In the genomic region with DNA sequence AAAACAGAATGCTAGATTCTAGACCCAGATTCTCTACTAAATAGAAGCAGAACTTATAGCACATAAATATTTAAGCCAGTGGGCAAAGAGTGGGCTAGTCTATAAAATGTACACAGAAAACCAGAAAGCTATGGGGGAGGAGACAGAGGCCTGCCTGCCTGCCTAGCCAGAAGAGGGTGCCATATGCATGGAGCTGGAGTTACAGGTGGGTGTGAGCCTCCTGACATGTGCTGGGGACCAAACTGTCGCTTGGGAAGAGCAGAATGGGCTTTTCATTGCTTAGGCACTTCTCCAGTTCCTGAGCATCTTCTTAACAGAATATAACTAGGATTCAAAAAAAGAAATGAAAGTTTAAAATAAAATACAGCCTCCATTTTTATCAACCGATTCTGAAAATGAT, we compare ENCODE assay signal across 20 mouse cellular contexts.
DNase-seq lines count a peak whose midpoint lies in the region; ATAC-seq and TF ChIP-seq lines count a peak whose summit lies in the region.
"Had no signal": no experiment of that assay in that cellular context is flagged by ENCODE, and none has a peak within 500 bp of the region (broad histone marks: within the 10 kb centered on the region; RNA-seq: fewer than 3 reads in every experiment).

No protein-coding gene starts in this region.

- intact Hi-C loops in left cerebral cortex, postnatal 14 days (cut with DNase I), result loop anchor here (5.0 kb wide), 1 partner anchor 128 kb away; no protein-coding TSS in a partner anchor

- no peak overlapping the region for H3K9ac ChIP-seq in kidney, postnatal 0 days (ENCODE audit: low read depth, low read length)
- H3K9ac ChIP-seq in kidney, embryonic 16.5 days (replicated peaks; ENCODE audit: low read length), result no peak overlapping the region
- H3K9ac ChIP-seq: heart, embryonic 13.5 days; liver, embryonic 13.5 days; midbrain, embryonic 12.5 days had no signal

- H3K4me2 ChIP-seq in kidney, postnatal 0 days (ENCODE audit: low read length), result no peak overlapping the region
- no peak overlapping the region for H3K4me2 ChIP-seq in kidney, embryonic 16.5 days (replicated peaks; ENCODE audit: low read depth, low read length)
- H3K4me2 ChIP-seq: heart, embryonic 13.5 days; liver, embryonic 13.5 days; midbrain, embryonic 12.5 days had no signal

- no peak for DNase-seq in kidney, postnatal 0 days (ENCODE audit: low spot score)
- DNase-seq in right cerebral cortex, adult 18-20 months, result peak; percentile 28
- no peak for DNase-seq in right cerebral cortex, postnatal 4 days
- peak; percentile 41 to 73 for DNase-seq in left cerebral cortex, postnatal 14 days (ENCODE audit: low spot score in 2 of 2)
- no peak for DNase-seq in adrenal gland, adult 8-10 months
- DNase-seq in cerebellum, adult 8-10 months, result no peak
- DNase-seq: cerebellum, adult 18-20 months; heart, postnatal 4 days; kidney, postnatal 14 days; liver, embryonic 13.5 days; lung, postnatal 10 days; retina, postnatal 1 day; thymus, postnatal 36 days had no signal

- H3K27me3 ChIP-seq in kidney, postnatal 0 days (ENCODE audit: insufficient read depth, low read length), result no peaks in the 10 kb centered on the region
- no peaks in the 10 kb centered on the region for H3K27me3 ChIP-seq in kidney, embryonic 16.5 days (ENCODE audit: insufficient read depth, low read length)
- H3K27me3 ChIP-seq: heart, embryonic 13.5 days; liver, embryonic 13.5 days; midbrain, embryonic 12.5 days had no signal

- no peak for ATAC-seq in kidney, postnatal 0 days (replicated peaks; ENCODE audit: low FRiP score, low read depth)
- ATAC-seq in kidney, embryonic 16.5 days (ENCODE audit: low FRiP score, low TSS enrichment), result no peak

- 75% methylated on average over 2 of the region's 2 CpGs for WGBS in kidney, postnatal 0 days
- 79% methylated on average over 2 of the region's 2 CpGs for WGBS in kidney, embryonic 16.5 days

- H3K4me1 ChIP-seq in kidney, postnatal 0 days (replicated peaks; ENCODE audit: insufficient read depth, low read length), result no peaks in the 10 kb centered on the region
- no peaks in the 10 kb centered on the region for H3K4me1 ChIP-seq in kidney, embryonic 16.5 days (ENCODE audit: insufficient read depth, low read length)
- H3K4me1 ChIP-seq: heart, embryonic 13.5 days; limb, embryonic 10.5 days; liver, embryonic 13.5 days; midbrain, embryonic 12.5 days had no signal

- no peaks in the 10 kb centered on the region for H3K9me3 ChIP-seq in kidney, postnatal 0 days (replicated peaks; ENCODE audit: low read length)
- no peaks in the 10 kb centered on the region for H3K9me3 ChIP-seq in kidney, embryonic 16.5 days (ENCODE audit: low read length)
- H3K9me3 ChIP-seq: heart, embryonic 13.5 days; limb, embryonic 10.5 days; liver, embryonic 13.5 days; midbrain, embryonic 12.5 days had no signal

- peak; percentile 25; the same call in 1 of the 2 replicates for TF ChIP-seq CTCF in kidney, postnatal 0 days (IDR thresholded peaks at IDR 0.05; ENCODE audit: low read depth)

- no peak overlapping the region for H3K4me3 ChIP-seq in kidney, postnatal 0 days (replicated peaks; ENCODE audit: low read depth, low read length)
- no peak overlapping the region for H3K4me3 ChIP-seq in kidney, embryonic 16.5 days (ENCODE audit: low read length)
- H3K4me3 ChIP-seq: erythroblast, embryonic 14.5 days; heart, embryonic 13.5 days; limb, embryonic 10.5 days; liver, embryonic 13.5 days; midbrain, embryonic 12.5 days; myocyte had no signal

- no peak overlapping the region for H3K27ac ChIP-seq in kidney, postnatal 0 days
- H3K27ac ChIP-seq in kidney, embryonic 16.5 days (ENCODE audit: low read length), result no peak overlapping the region
- H3K27ac ChIP-seq: heart, embryonic 13.5 days; limb, embryonic 10.5 days; liver, embryonic 13.5 days; midbrain, embryonic 12.5 days had no signal

- no peaks in the 10 kb centered on the region for H3K36me3 ChIP-seq in kidney, postnatal 0 days (ENCODE audit: insufficient read depth, low read length)
- H3K36me3 ChIP-seq in kidney, embryonic 16.5 days (ENCODE audit: insufficient read depth, low read length), result no peaks in the 10 kb centered on the region
- H3K36me3 ChIP-seq: G1E; heart, embryonic 13.5 days; limb, embryonic 10.5 days; liver, embryonic 13.5 days; midbrain, embryonic 12.5 days had no signal

Comparison
In these comparisons a context has a peak if more than half of its experiments do, and no peak if none do; other contexts are left out.
1. DNase-seq: peak in right cerebral cortex, adult 18-20 months (single experiment) and left cerebral cortex, postnatal 14 days (2 of 2); none in kidney, postnatal 0 days (single experiment), right cerebral cortex, postnatal 4 days (single experiment), adrenal gland, adult 8-10 months (single experiment) and cerebellum, adult 8-10 months (single experiment).